Mouse (Mus musculus): ENCODE measurements around the gene Plekhg6. TPM values are rescaled to one million over a fixed set of nuclear protein-coding genes. Genes with fewer than 3 reads are reported as not detected.

Gene Plekhg6
- polyA plus RNA-seq, 1 experiment from 2014 or later = 31.4 TPM

DNA sequence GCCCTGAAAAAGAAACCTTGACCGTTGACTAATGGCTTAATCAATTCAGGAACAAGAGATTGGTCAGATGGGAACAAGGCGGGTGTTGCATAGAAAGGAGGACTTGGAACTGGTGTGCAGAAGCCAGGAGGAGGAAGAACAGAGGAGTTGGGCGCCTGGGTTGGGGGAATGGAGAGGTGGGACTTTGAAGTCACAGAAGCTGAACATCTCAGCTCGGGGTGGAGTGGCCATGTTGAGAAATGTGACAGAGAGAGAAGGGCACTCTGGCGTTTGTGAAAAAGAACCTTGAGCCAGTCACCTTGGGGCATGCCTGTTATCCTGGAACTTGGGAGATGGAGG is 28.6 kb downstream of the Plekhg6 start:
- Histone ChIP-seq H3K4me3 (ENCODE audit: low read depth, low read length) (no peak overlapping the region), H3K9me3 (ENCODE audit: control insufficient read depth) (no peaks in the 10 kb centered on the region), H3K9ac (ENCODE audit: low read depth, low read length) (no peak overlapping the region), H3K27me3 (replicated peaks; ENCODE audit: control insufficient read depth, insufficient read depth, low read length) (no peaks in the 10 kb centered on the region), H3K4me2 (replicated peaks; ENCODE audit: low read depth) (peak overlapping the region; percentile 81), H3K4me1 (replicated peaks; ENCODE audit: control insufficient read depth, insufficient read depth, low read length) (peaks cover 19% of the 10 kb centered on the region), H3K36me3 (ENCODE audit: control insufficient read depth, insufficient read depth) (peaks cover 13% of the 10 kb centered on the region; the same call in 1 of the 2 replicates), H3K27ac (ENCODE audit: low read depth, low read length) (peak overlapping the region; percentile 89; the same call in 1 of the 2 replicates)
- peak; percentile 32; the same call in 1 of the 2 replicates for ATAC-seq
- 40% methylated on average over 5 of the region's 5 CpGs for WGBS
- no peak for TF ChIP-seq CTCF (IDR thresholded peaks at IDR 0.05; ENCODE audit: low read depth)

- TF ChIP-seq CTCF (IDR thresholded peaks at IDR 0.05; ENCODE audit: low read depth) = no peak
- 34% methylated on average over 8 of the region's 8 CpGs for WGBS
- peak overlapping the region; percentile 89 for H3K27ac ChIP-seq (ENCODE audit: low read depth, low read length)
- peak overlapping the region; percentile 81 for H3K4me2 ChIP-seq (replicated peaks; ENCODE audit: low read depth)
- H3K9ac ChIP-seq (ENCODE audit: low read depth, low read length) = no peak overlapping the region; the same call in 1 of the 2 replicates
- H3K9me3 ChIP-seq (ENCODE audit: control insufficient read depth) = no peaks in the 10 kb centered on the region
- H3K4me1 ChIP-seq (replicated peaks; ENCODE audit: control insufficient read depth, insufficient read depth, low read length) = peaks cover 19% of the 10 kb centered on the region
- H3K27me3 ChIP-seq (replicated peaks; ENCODE audit: control insufficient read depth, insufficient read depth, low read length) = no peaks in the 10 kb centered on the region
- peak overlapping the region; percentile 81 for H3K4me3 ChIP-seq (ENCODE audit: low read depth, low read length)
- peaks cover 13% of the 10 kb centered on the region; the same call in 1 of the 2 replicates for H3K36me3 ChIP-seq (ENCODE audit: control insufficient read depth, insufficient read depth)
- ATAC-seq = peak; percentile 61
Measured at GRCm38 (mm10) chr6:125351368-125352045, 29.1 kb downstream of the Plekhg6 start.

- Histone ChIP-seq H3K27me3 (replicated peaks; ENCODE audit: control insufficient read depth, insufficient read depth, low read length) (no peaks in the 10 kb centered on the region), H3K9ac (ENCODE audit: low read depth, low read length) (peak overlapping the region; percentile 84), H3K27ac (ENCODE audit: low read depth, low read length) (peak overlapping the region; percentile 89), H3K9me3 (ENCODE audit: control insufficient read depth) (no peaks in the 10 kb centered on the region), H3K4me3 (ENCODE audit: low read depth, low read length) (peak overlapping the region; percentile 81), H3K36me3 (ENCODE audit: control insufficient read depth, insufficient read depth) (peaks cover 13% of the 10 kb centered on the region; the same call in 1 of the 2 replicates), H3K4me1 (replicated peaks; ENCODE audit: control insufficient read depth, insufficient read depth, low read length) (peaks cover 19% of the 10 kb centered on the region), H3K4me2 (replicated peaks; ENCODE audit: low read depth) (peak overlapping the region; percentile 81)
- no peak for ATAC-seq
- WGBS = 77% methylated on average over 2 of the region's 2 CpGs
- TF ChIP-seq CTCF (IDR thresholded peaks at IDR 0.05; ENCODE audit: low read depth) = no peak
Measured at GRCm38 (mm10) chr6:125350995-125351324, 29.6 kb downstream of the Plekhg6 start.

GRCm38 (mm10) chr6:125350231-125350994 is 30.2 kb downstream of the Plekhg6 start:
- ATAC-seq = no peak
- 6% methylated on average over 20 of the region's 20 CpGs for WGBS
- peak overlapping the region; percentile 89 for H3K27ac ChIP-seq (ENCODE audit: low read depth, low read length)
- peak overlapping the region; percentile 81 for H3K4me2 ChIP-seq (replicated peaks; ENCODE audit: low read depth)
- H3K36me3 ChIP-seq (ENCODE audit: control insufficient read depth, insufficient read depth) = peaks cover 13% of the 10 kb centered on the region; the same call in 1 of the 2 replicates
- peaks cover 19% of the 10 kb centered on the region for H3K4me1 ChIP-seq (replicated peaks; ENCODE audit: control insufficient read depth, insufficient read depth, low read length)
- H3K4me3 ChIP-seq (ENCODE audit: low read depth, low read length) = peak overlapping the region; percentile 81
- H3K27me3 ChIP-seq (replicated peaks; ENCODE audit: control insufficient read depth, insufficient read depth, low read length) = no peaks in the 10 kb centered on the region
- H3K9me3 ChIP-seq (ENCODE audit: control insufficient read depth) = no peaks in the 10 kb centered on the region
- TF ChIP-seq CTCF (IDR thresholded peaks at IDR 0.05; ENCODE audit: low read depth) = no peak
- peak overlapping the region; percentile 84 for H3K9ac ChIP-seq (ENCODE audit: low read depth, low read length)

DNA sequence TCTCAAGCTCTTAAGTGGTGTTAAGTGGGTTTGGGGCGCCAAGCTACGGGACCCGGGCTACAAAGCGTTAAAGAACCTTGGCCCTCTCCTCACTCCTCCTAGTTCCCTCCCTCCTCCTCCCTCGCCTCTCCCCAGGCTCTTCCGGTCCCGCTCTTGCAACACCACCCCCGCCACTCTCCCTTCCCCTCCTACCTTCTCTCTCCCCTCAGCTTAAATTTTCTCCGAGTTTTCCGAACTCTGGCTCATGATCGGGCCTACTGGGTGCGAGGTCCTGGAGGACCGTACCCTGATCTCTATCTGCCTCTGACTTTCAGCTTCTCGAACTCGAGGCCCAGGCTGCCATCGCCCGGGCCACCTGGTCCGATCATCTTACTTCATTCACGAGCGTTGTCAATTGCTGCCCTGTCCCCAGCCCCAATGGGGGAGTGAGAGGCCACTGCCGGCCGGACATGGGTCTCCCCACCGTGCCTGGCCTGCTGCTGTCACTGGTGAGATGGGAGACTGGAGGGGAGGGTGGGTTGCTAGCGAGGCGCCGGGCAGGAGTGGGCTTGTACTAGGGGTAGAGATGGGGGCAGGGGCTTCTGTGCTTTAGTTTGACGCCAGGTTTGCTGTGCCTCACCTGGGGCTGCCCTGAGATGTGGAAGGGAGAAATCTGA is 30.9 kb downstream of the Plekhg6 start:
- H3K4me1 ChIP-seq (replicated peaks; ENCODE audit: control insufficient read depth, insufficient read depth, low read length) = peaks cover 16% of the 10 kb centered on the region
- WGBS = under 1% methylated on average over 27 of the region's 27 CpGs

More for the DNA sequence above, 30.9 kb downstream of the Plekhg6 start:
- Histone ChIP-seq H3K9me3 (ENCODE audit: control insufficient read depth) (no peaks in the 10 kb centered on the region), H3K4me3 (ENCODE audit: low read depth, low read length) (peak overlapping the region; percentile 81), H3K27ac (ENCODE audit: low read depth, low read length) (peak overlapping the region; percentile 89), H3K36me3 (ENCODE audit: control insufficient read depth, insufficient read depth) (peaks cover 13% of the 10 kb centered on the region; the same call in 1 of the 2 replicates), H3K4me2 (replicated peaks; ENCODE audit: low read depth) (peak overlapping the region; percentile 81), H3K27me3 (replicated peaks; ENCODE audit: control insufficient read depth, insufficient read depth, low read length) (no peaks in the 10 kb centered on the region), H3K9ac (ENCODE audit: low read depth, low read length) (peak overlapping the region; percentile 84)
- ATAC-seq = peak; percentile 34; the same call in 1 of the 2 replicates
- TF ChIP-seq CTCF (IDR thresholded peaks at IDR 0.05; ENCODE audit: low read depth) = no peak

All from intestine, postnatal 0 days (tissue).